Mouse (Mus musculus) forebrain, embryonic 13.5 days (tissue): ENCODE data around the gene Pbp2. TPM values are rescaled to one million over a fixed set of nuclear protein-coding genes. Genes with fewer than 3 reads are reported as not detected.

Experiments
- ATAC-seq: fragments of 200-750 bp; cut with Nextera tagmentation; 2 replicates; pipeline ENCODE4 v1.8.0; 2017
- H3K27ac ChIP-seq: fragments of 300-500 bp; sonication (generic); 2 replicates; pipeline ENCODE4 v1.5.1; 2015; ENCODE audit warnings: inconsistent platforms, mild to moderate bottlenecking, moderate library complexity
- H3K27me3 ChIP-seq: fragments of 300-500 bp; sonication (generic); 2 replicates; pipeline ENCODE4 v1.6.1; 2015; ENCODE audit warnings: mild to moderate bottlenecking, inconsistent platforms
- H3K36me3 ChIP-seq: fragments of 300-500 bp; sonication (generic); 2 replicates; pipeline ENCODE4 v1.6.1; 2015; ENCODE audit warnings: mild to moderate bottlenecking, inconsistent platforms; ENCODE audit not compliant: poor library complexity, severe bottlenecking
- H3K4me1 ChIP-seq: fragments of 300-500 bp; sonication (generic); 2 replicates; pipeline ENCODE4 v1.6.1; 2015; ENCODE audit warnings: inconsistent platforms
- H3K4me2 ChIP-seq: fragments of 300-500 bp; sonication (generic); 2 replicates; pipeline ENCODE4 v1.6.1; 2015; ENCODE audit warnings: inconsistent platforms, mild to moderate bottlenecking, moderate library complexity
- H3K4me3 ChIP-seq: fragments of 300-500 bp; sonication (generic); 2 replicates; pipeline ENCODE4 v1.5.1; 2015; ENCODE audit warnings: mild to moderate bottlenecking, inconsistent platforms
- H3K9ac ChIP-seq: fragments of 300-500 bp; sonication (generic); 2 replicates; pipeline ENCODE4 v1.6.1; 2015; ENCODE audit warnings: mild to moderate bottlenecking, inconsistent platforms
- H3K9me3 ChIP-seq: fragments of 300-500 bp; sonication (generic); replicated peaks from 2 replicates; pipeline ENCODE4 v1.6.1; 2016; ENCODE audit warnings: inconsistent platforms
- WGBS: fragments of 180-500 bp; shearing (Covaris S2); methylation state at CpG from one replicate; pipeline ENCODE4 v1.1.7; 2015; 5-methylcytosine and 5-hydroxymethylcytosine counted together
- polyA plus RNA-seq: library from polyadenylated mRNA; unstranded; fragments of >200 nt; fragmentation: Nextera tagmentation; extraction: Ambion mirVana; gene quantifications from 2 replicates; pipeline ENCODE4 v1.2.1, GENCODE M21; 2015

Gene Pbp2
- polyA plus RNA-seq, 1 experiment from 2014 or later, result not detected

DNA sequence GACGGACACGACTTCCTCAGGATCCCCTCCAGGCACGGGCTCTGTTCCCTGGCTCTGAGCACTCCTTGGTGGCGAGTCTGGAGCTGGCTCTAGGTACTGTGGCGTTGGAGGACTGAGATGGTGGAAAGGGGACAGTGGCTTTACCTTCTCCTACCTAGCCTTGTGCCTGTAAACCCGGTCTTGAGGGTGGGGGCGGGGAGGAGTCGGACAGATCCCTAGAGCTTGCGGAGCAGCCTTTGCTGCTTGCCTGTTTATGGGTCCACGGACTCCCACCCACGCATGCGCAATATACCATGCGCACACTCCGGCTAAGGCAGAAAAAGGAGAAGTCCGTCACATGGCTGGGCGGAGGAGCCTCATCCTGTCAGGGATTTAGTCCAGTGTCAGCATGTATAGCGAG lies 13.9 kb downstream of the Pbp2 start:
- H3K27ac ChIP-seq, result no peak overlapping the region
- H3K4me3 ChIP-seq, result no peak overlapping the region
- H3K4me1 ChIP-seq, result no peaks in the 10 kb centered on the region
- no peaks in the 10 kb centered on the region for H3K27me3 ChIP-seq
- no peaks in the 10 kb centered on the region for H3K36me3 ChIP-seq
- H3K9me3 ChIP-seq, result no peaks in the 10 kb centered on the region
- H3K9ac ChIP-seq, result no peak overlapping the region
- no peak for ATAC-seq
- WGBS, result 86% methylated on average over 17 of the region's 17 CpGs
- H3K4me2 ChIP-seq, result no peak overlapping the region

GRCm38 (mm10) chr6:135295082-135295861 lies 14.9 kb downstream of the Pbp2 start:
- no peaks in the 10 kb centered on the region for H3K9me3 ChIP-seq
- H3K36me3 ChIP-seq, result no peaks in the 10 kb centered on the region
- H3K9ac ChIP-seq, result no peak overlapping the region
- H3K4me2 ChIP-seq, result no peak overlapping the region
- H3K27ac ChIP-seq, result no peak overlapping the region
- no peak for ATAC-seq
- 76% methylated on average over 11 of the region's 11 CpGs for WGBS
- H3K4me1 ChIP-seq, result no peaks in the 10 kb centered on the region
- H3K4me3 ChIP-seq, result no peak overlapping the region
- no peaks in the 10 kb centered on the region for H3K27me3 ChIP-seq

DNA sequence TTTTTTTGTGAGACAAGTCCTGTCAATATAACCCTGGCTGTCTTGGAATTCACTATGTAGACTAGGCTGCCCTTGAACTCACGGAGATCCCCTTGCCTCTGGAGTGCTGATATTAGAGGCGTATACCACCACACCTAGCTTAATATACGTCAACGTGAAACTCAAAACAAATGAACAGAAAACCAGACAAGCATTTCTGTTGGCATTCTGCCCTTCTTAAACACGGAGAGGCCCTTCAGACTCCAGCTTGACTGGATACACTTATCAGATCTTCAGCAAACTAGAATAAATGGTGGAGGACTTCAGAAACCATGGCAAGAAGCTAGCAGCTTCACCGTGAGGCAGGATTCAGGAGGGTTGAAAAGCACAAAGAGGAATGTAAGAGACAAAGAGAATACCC lies 16.1 kb downstream of the Pbp2 start:
- H3K27me3 ChIP-seq, result no peaks in the 10 kb centered on the region
- no peak overlapping the region for H3K4me3 ChIP-seq
- H3K36me3 ChIP-seq, result no peaks in the 10 kb centered on the region
- 86% methylated on average over 6 of the region's 6 CpGs for WGBS
- no peak overlapping the region for H3K4me2 ChIP-seq
- H3K9ac ChIP-seq, result no peak overlapping the region
- ATAC-seq, result no peak
- H3K4me1 ChIP-seq, result no peaks in the 10 kb centered on the region
- H3K9me3 ChIP-seq, result no peaks in the 10 kb centered on the region
- H3K27ac ChIP-seq, result no peak overlapping the region

DNA sequence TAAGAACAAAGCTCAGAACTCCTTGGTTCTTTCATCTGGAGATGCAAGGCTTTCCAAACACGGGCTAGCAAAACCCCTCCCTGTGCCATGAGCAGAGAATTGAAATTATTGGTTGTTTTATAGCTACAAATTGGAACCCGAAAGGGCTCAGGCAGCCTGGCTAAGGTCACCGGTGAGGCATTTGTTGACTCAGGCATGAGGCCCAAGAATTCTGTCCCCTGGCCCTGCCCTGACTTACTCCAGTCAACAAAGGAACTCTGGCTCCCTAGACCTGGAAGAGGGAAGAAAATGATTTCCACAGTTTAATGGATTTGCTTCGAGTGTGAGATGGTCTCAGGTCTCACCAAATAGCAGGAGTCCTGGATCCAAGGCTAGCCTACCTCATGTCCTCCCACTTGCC lies 17.8 kb downstream of the Pbp2 start:
- Histone ChIP-seq H3K9me3 (no peaks in the 10 kb centered on the region), H3K4me2 (no peak overlapping the region), H3K4me3 (no peak overlapping the region), H3K27me3 (no peaks in the 10 kb centered on the region), H3K36me3 (no peaks in the 10 kb centered on the region), H3K4me1 (no peaks in the 10 kb centered on the region), H3K27ac (no peak overlapping the region), H3K9ac (no peak overlapping the region)
- no peak for ATAC-seq
- 81% methylated on average over 4 of the region's 4 CpGs for WGBS

DNA sequence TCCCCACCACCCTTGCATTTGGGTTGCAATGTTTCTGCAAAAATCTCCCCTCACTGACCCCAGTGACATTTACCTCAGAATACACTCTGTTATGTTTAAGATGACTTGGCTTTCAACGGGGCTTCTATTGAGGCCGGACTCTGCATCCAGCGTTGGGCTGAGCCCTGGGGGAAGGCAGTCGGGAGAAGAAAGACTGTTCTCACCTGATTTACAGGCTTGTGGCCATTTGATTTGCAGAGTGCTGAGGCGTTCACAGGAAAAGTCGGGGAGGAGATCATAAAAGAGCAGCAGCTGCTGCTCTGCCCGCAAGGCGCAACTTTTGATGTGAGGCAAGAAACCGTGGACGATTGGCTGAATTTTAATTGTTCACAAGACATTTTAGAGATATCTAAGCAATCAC lies 30.3 kb downstream of the Pbp2 start:
- Histone ChIP-seq H3K4me1 (no peaks in the 10 kb centered on the region), H3K4me2 (no peak overlapping the region), H3K4me3 (no peak overlapping the region), H3K27me3 (no peaks in the 10 kb centered on the region), H3K9me3 (no peaks in the 10 kb centered on the region), H3K36me3 (no peaks in the 10 kb centered on the region), H3K27ac (no peak overlapping the region), H3K9ac (no peak overlapping the region)
- 58% methylated on average over 10 of the region's 10 CpGs for WGBS
- no peak for ATAC-seq

DNA sequence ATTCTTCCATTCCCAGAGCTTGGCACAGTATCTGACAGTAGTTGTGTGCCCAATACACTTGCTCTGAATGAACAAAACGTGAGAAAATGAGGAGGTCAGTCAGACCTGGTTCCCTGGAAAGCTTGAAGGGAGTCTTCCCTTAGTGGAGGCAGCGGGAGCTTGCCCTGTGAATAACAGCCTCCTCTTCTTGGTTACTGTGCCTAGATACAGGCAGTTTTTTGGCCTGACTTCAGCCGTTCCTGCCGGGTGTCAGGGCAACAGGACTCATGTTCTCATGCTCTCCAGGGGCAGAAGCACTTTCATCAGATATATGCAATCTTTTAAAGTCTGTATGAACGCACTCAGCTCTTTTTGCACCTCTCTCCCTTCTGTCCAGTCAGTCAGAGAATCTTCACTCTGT lies 30.9 kb downstream of the Pbp2 start:
- Histone ChIP-seq H3K27ac (no peak overlapping the region), H3K4me3 (no peak overlapping the region), H3K4me1 (no peaks in the 10 kb centered on the region), H3K9ac (no peak overlapping the region), H3K36me3 (no peaks in the 10 kb centered on the region), H3K9me3 (no peaks in the 10 kb centered on the region), H3K27me3 (no peaks in the 10 kb centered on the region), H3K4me2 (no peak overlapping the region)
- no peak for ATAC-seq
- 76% methylated on average over 5 of the region's 5 CpGs for WGBS

DNA sequence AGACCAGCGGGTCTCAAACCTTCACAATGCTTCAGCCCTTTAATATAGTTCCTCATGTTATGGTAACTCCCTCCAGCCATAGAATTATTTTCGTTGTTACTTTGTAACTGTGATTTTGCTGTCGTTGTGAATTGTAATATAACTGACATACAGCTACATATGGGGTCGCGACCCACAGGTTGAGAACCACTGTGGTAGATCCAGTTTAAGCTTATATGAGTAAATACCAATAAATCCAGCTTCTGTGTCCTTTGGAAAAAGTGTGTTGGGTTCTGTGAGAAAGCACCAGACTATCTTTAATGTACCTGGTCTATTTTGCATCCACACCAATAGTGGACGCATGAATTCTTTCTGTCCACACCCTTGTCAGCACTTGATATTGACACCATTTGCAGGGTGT lies 31.9 kb downstream of the Pbp2 start:
- no peaks in the 10 kb centered on the region for H3K36me3 ChIP-seq
- WGBS, result 88% methylated on average over 6 of the region's 6 CpGs
- ATAC-seq, result no peak
- no peaks in the 10 kb centered on the region for H3K9me3 ChIP-seq
- no peak overlapping the region for H3K4me3 ChIP-seq
- H3K27ac ChIP-seq, result no peak overlapping the region
- no peaks in the 10 kb centered on the region for H3K27me3 ChIP-seq
- H3K4me2 ChIP-seq, result no peak overlapping the region
- no peaks in the 10 kb centered on the region for H3K4me1 ChIP-seq
- no peak overlapping the region for H3K9ac ChIP-seq

- no peaks in the 10 kb centered on the region for H3K36me3 ChIP-seq
- no peak for ATAC-seq
- H3K27ac ChIP-seq, result no peak overlapping the region
- H3K9me3 ChIP-seq, result no peaks in the 10 kb centered on the region
- WGBS, result 87% methylated on average over 6 of the region's 6 CpGs
- H3K9ac ChIP-seq, result no peak overlapping the region
- H3K4me3 ChIP-seq, result no peak overlapping the region
- no peaks in the 10 kb centered on the region for H3K27me3 ChIP-seq
- no peak overlapping the region for H3K4me2 ChIP-seq
- no peaks in the 10 kb centered on the region for H3K4me1 ChIP-seq
Measured at GRCm38 (mm10) chr6:135276474-135277295, 33.5 kb downstream of the Pbp2 start.

DNA sequence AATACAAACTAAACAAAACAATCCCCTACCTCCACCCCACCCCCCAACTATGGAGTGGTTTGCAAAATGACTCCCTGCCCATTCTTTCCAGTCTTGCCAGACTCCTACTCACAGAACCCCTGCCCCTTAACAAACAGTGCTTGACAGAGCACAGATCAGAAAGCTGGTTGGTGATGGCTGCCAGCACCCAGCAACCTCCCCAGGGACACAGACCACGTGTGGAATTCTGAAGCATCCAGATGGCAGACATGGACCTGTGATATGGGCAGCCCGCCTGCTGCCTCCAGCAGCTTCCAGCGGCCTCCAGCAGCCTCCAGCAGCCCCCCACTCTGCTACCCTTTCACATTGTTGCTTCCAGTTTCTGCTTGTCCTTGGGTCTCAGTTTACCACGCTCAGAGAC lies 35.0 kb downstream of the Pbp2 start:
- Histone ChIP-seq H3K4me3 (no peak overlapping the region), H3K9ac (no peak overlapping the region), H3K27me3 (no peaks in the 10 kb centered on the region), H3K36me3 (no peaks in the 10 kb centered on the region), H3K9me3 (no peaks in the 10 kb centered on the region), H3K4me2 (no peak overlapping the region), H3K27ac (no peak overlapping the region), H3K4me1 (no peaks in the 10 kb centered on the region)
- no peak for ATAC-seq
- 76% methylated on average over 4 of the region's 4 CpGs for WGBS

DNA sequence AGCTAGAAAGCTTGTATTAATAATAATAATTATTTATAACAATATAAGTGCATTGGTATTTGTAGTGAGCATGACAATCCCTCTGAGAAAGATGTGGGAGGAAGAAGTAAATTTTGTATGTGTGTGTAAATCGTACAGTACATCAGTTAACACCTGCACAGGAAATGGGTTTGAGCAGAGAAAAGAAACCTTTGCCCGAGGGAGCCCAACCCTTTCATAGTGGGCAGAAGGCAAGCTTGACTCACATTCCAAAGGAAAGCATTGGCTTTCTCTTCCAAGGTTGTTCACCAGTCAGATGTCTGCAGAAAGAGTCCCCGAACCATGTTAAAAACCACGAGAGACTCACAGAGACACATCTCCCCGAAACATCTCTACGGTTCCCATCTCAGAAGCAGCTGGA lies 37.1 kb downstream of the Pbp2 start:
- no peak for ATAC-seq
- no peaks in the 10 kb centered on the region for H3K36me3 ChIP-seq
- H3K4me2 ChIP-seq, result no peak overlapping the region
- WGBS, result 92% methylated on average over 6 of the region's 6 CpGs
- H3K9me3 ChIP-seq, result no peaks in the 10 kb centered on the region
- no peak overlapping the region for H3K27ac ChIP-seq
- peaks cover 5% of the 10 kb centered on the region for H3K4me1 ChIP-seq
- H3K27me3 ChIP-seq, result no peaks in the 10 kb centered on the region
- H3K4me3 ChIP-seq, result no peak overlapping the region
- no peak overlapping the region for H3K9ac ChIP-seq

- no peak overlapping the region for H3K9ac ChIP-seq
- no peak overlapping the region for H3K27ac ChIP-seq
- ATAC-seq, result no peak
- no peaks in the 10 kb centered on the region for H3K36me3 ChIP-seq
- no peak overlapping the region for H3K4me3 ChIP-seq
- WGBS, result 72% methylated on average over 2 of the region's 2 CpGs
- H3K4me2 ChIP-seq, result no peak overlapping the region
- H3K4me1 ChIP-seq, result peaks cover 5% of the 10 kb centered on the region
- no peaks in the 10 kb centered on the region for H3K9me3 ChIP-seq
- H3K27me3 ChIP-seq, result no peaks in the 10 kb centered on the region
Measured at GRCm38 (mm10) chr6:135271761-135272160, 38.4 kb downstream of the Pbp2 start.

DNA sequence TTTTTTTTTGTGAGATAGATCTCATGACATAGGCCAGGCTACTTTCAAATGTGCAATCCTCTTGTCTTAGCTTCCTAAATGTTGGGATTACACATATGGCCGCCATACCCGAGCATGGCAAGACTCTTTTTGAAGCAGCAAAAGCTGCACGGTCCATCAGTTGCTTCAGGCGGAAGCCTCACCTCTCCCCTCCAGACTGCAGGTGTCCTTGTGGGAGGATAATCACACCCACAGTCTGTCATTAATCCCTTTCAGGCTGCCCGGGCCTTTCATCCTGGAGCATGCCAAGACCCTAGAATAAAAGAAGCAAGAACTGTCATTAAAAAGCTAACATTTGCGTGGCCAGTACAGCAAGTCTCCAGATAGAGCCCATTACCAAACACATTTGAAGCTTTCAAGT lies 40.6 kb downstream of the Pbp2 start:
- H3K4me3 ChIP-seq, result no peak overlapping the region
- H3K4me2 ChIP-seq, result no peak overlapping the region
- peaks cover 5% of the 10 kb centered on the region for H3K4me1 ChIP-seq
- 16% methylated on average over 6 of the region's 6 CpGs for WGBS
- no peaks in the 10 kb centered on the region for H3K9me3 ChIP-seq
- ATAC-seq, result no peak
- H3K36me3 ChIP-seq, result no peaks in the 10 kb centered on the region
- no peaks in the 10 kb centered on the region for H3K27me3 ChIP-seq
- H3K27ac ChIP-seq, result no peak overlapping the region
- no peak overlapping the region for H3K9ac ChIP-seq
